Mouse (Mus musculus) stomach, postnatal 0 days (tissue): ENCODE results near the gene Cd33.

Experiments used
- CTCF ChIP-seq: IDR thresholded peaks from 2 replicates; pipeline ENCODE4 v1.5.1; 2016; ENCODE audit warnings: antibody characterized with exemption, low read depth, mild to moderate bottlenecking, moderate library complexity
- EP300 ChIP-seq: optimal IDR thresholded peaks from 2 replicates; pipeline ENCODE3; 2016; ENCODE audit warnings: antibody characterized with exemption

DNA sequence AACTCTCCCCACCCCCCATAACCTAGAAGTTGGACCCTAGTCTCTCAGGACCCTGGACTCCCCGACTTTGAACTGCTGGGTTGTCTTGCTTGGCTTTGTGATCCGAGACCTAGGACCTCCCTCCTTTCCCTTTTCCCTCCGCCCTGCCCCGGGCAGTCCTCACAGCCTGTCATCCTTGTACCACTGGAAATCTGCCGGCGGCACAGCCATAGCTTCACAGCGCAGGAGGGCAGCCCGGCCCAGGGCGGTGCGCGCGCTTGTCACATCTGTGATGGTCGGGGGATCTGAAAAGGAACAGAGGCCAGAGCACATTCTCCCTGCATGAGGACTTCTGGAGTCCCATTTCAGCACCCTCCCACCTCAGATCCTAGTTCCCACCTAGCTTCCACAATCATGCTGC, 67.9 kb downstream of the Cd33 start:
- TF ChIP-seq CTCF = no peak
- TF ChIP-seq EP300 = no peak
